Mouse (Mus musculus) limb, embryonic 12.5 days (tissue): ENCODE data around the gene Rae1. TPM values are rescaled to one million over a fixed set of nuclear protein-coding genes. Genes with fewer than 3 reads are reported as not detected.

Experiments
- ATAC-seq: fragments of 200-750 bp; cut with Nextera tagmentation; 2 replicates; pipeline ENCODE4 v1.8.0; 2017; ENCODE audit warnings: low read depth, moderate TSS enrichment; ENCODE audit not compliant: insufficient number of reproducible peaks, insufficient read depth, low FRiP score, low TSS enrichment
- H3K27ac ChIP-seq: fragments of 300-500 bp; sonication (generic); 2 replicates; pipeline ENCODE4 v1.5.1; 2016; ENCODE audit warnings: mild to moderate bottlenecking, moderate library complexity
- H3K27me3 ChIP-seq: fragments of 300-500 bp; sonication (generic); 2 replicates; pipeline ENCODE4 v1.6.1; 2016; ENCODE audit warnings: mild to moderate bottlenecking, moderate library complexity
- H3K36me3 ChIP-seq: fragments of 300-500 bp; sonication (generic); 2 replicates; pipeline ENCODE4 v1.6.1; 2016; ENCODE audit warnings: mild to moderate bottlenecking, moderate library complexity
- H3K4me1 ChIP-seq: fragments of 300-500 bp; sonication (generic); replicated peaks from 2 replicates; pipeline ENCODE4 v1.6.1; 2016
- H3K4me2 ChIP-seq: fragments of 300-500 bp; sonication (generic); 2 replicates; pipeline ENCODE4 v1.6.1; 2016; ENCODE audit warnings: mild to moderate bottlenecking, moderate library complexity
- H3K4me3 ChIP-seq: fragments of 300-500 bp; sonication (generic); replicated peaks from 2 replicates; pipeline ENCODE4 v1.5.1; 2016; ENCODE audit warnings: mild to moderate bottlenecking
- H3K9ac ChIP-seq: fragments of 300-500 bp; sonication (generic); replicated peaks from 2 replicates; pipeline ENCODE4 v1.6.1; 2016; ENCODE audit warnings: mild to moderate bottlenecking, moderate library complexity
- H3K9me3 ChIP-seq: fragments of 300-500 bp; sonication (generic); 2 replicates; pipeline ENCODE4 v1.6.1; 2016; ENCODE audit warnings: mild to moderate bottlenecking, moderate library complexity
- WGBS: fragments of 180-500 bp; shearing (Covaris S2); methylation state at CpG from one replicate; pipeline ENCODE4 v1.1.7; 2016; 5-methylcytosine and 5-hydroxymethylcytosine counted together
- polyA plus RNA-seq: library from polyadenylated mRNA; unstranded; fragments of >200 nt; fragmentation: Nextera tagmentation; extraction: Ambion mirVana; gene quantifications from 2 replicates; pipeline ENCODE4 v1.2.1, GENCODE M21; 2016

Gene Rae1
- polyA plus RNA-seq, 1 experiment from 2014 or later: 157 TPM

DNA sequence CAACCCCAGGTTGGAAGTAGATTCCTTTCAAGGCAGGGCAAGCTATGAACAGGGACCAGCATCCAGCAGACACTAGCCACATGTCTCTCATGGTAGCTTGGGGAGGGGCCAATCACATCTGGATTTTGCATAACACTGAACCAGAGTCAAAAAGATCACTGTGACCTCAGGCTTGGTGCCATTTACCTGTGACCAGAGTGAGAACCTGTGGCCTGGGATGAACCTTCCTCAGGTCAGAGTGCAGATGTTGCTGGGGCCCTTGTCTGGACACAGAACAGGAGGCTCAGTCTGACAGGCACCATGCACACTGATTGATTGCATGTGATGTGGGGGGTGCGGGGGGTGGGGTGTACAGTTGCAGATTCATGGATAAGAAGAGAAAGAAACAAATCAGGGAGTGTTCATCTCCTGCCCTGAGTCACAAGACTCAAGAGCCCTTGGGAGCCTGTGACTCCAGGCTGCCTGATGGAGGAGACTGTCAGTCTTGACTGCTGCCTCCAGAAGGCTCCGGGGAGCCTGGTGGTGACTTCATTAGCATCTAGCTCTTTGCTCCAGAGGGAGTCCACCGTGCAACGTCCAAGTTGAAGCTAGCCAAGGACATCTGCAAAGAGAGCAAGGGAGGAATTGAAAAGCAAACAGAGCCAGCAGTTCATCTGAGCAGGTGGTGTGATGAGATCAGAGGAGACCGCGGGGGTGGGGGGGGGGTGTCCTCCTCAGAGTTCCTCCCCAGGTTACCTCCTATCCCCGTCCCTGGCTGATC, 25.9 kb upstream of the Rae1 start:
- Histone ChIP-seq H3K9ac (no peak overlapping the region), H3K9me3 (no peaks in the 10 kb centered on the region), H3K4me2 (no peak overlapping the region), H3K36me3 (no peaks in the 10 kb centered on the region), H3K27ac (no peak overlapping the region), H3K4me3 (no peak overlapping the region), H3K4me1 (peaks cover 29% of the 10 kb centered on the region), H3K27me3 (no peaks in the 10 kb centered on the region)
- ATAC-seq: no peak
- 32% methylated on average over 7 of the region's 7 CpGs for WGBS

DNA sequence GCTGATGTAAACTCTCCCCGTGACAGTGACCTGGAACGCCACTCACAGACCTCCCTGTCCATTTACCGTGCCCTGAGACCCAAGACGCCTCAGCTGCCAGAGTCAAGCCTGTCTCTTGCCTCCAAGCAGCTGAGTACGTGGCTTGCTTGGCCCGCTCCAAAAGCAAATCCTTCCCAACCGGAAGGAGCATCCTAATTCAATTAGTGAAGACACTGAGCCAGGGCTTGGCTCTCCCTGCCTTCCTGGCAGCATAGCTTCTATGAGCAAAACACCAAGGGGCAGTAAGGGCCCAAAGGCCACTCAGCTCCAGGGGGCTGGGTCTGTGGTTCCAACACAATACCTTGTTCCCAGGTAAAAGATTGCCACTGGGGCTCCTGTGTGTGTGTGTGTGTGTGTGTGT, 25.2 kb upstream of the Rae1 start:
- Histone ChIP-seq H3K36me3 (no peaks in the 10 kb centered on the region), H3K4me2 (no peak overlapping the region), H3K4me1 (peaks cover 29% of the 10 kb centered on the region), H3K4me3 (no peak overlapping the region), H3K27ac (no peak overlapping the region), H3K9me3 (peaks cover 2% of the 10 kb centered on the region; the same call in 1 of the 2 replicates), H3K9ac (no peak overlapping the region), H3K27me3 (no peaks in the 10 kb centered on the region)
- no peak for ATAC-seq
- WGBS: 39% methylated on average over 7 of the region's 7 CpGs

DNA sequence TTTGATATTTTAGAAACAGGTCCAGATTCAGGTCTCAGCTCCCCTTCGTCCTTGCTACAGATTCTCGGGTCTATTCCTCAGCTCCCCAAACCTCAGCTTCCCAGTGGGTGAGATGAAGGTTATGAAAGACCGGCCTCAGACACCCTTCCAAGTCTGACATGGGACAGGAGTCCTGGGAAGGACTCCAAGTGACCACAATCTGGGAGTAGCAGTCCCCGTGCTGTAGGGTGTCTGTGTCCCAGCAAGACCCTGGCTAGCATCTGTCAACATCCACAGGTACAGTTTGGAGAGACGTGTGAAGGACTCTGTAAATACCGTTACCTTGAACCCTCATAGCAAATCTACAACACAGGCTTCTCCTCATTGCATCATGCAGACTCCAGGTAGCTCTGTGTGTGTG, 24.8 kb upstream of the Rae1 start:
- Histone ChIP-seq H3K4me3 (no peak overlapping the region), H3K9me3 (peaks cover 7% of the 10 kb centered on the region), H3K36me3 (no peaks in the 10 kb centered on the region), H3K27ac (no peak overlapping the region), H3K4me1 (peaks cover 29% of the 10 kb centered on the region), H3K27me3 (no peaks in the 10 kb centered on the region), H3K4me2 (no peak overlapping the region), H3K9ac (no peak overlapping the region)
- WGBS: 84% methylated on average over 6 of the region's 6 CpGs
- ATAC-seq: no peak

GRCm38 (mm10) chr2:172976661-172977238, 23.2 kb upstream of the Rae1 start:
- Histone ChIP-seq H3K36me3 (no peaks in the 10 kb centered on the region), H3K4me1 (peaks cover 29% of the 10 kb centered on the region), H3K9ac (no peak overlapping the region), H3K9me3 (peaks cover 8% of the 10 kb centered on the region), H3K4me2 (peak overlapping the region; percentile 47), H3K27me3 (no peaks in the 10 kb centered on the region), H3K27ac (peak overlapping the region; percentile 78; the same call in 1 of the 2 replicates), H3K4me3 (0 out of 2 replicates have a peak overlapping the region, but pooled peaks have one; percentile 6)
- no peak for ATAC-seq
- 28% methylated on average over 7 of the region's 7 CpGs for WGBS

- H3K4me2 ChIP-seq: peak within 1 kb of the TSS; percentile 47
- H3K9me3 ChIP-seq: peaks cover 8% of the 10 kb centered on the region
- 0 out of 2 replicates have a peak within 1 kb of the TSS, but pooled peaks have one; percentile 6 for H3K4me3 ChIP-seq
- 11% methylated on average over 14 of the region's 14 CpGs for WGBS
- no peaks in the 10 kb centered on the region for H3K27me3 ChIP-seq
- peak within 1 kb of the TSS; percentile 78 for H3K27ac ChIP-seq
- no peaks in the 10 kb centered on the region for H3K36me3 ChIP-seq
- 0 out of 2 replicates have a peak, but pooled peaks have one; percentile 29 for ATAC-seq
- peaks cover 29% of the 10 kb centered on the region for H3K4me1 ChIP-seq
- H3K9ac ChIP-seq: peak within 1 kb of the TSS; percentile 40; the same call in 1 of the 2 replicates
These were observed 22.3 kb upstream of the Rae1 start, which contains the start of gene Spo11 for GRCm38 (mm10) chr2:172977409-172978130. Spo11 (plus strand) TSS chr2:172977700.

- ATAC-seq: no peak
- peaks cover 8% of the 10 kb centered on the region for H3K9me3 ChIP-seq
These were observed 21.7 kb upstream of the Rae1 start for GRCm38 (mm10) chr2:172978131-172978633.

GRCm38 (mm10) chr2:172979666-172980345, 20.1 kb upstream of the Rae1 start:
- peaks cover 21% of the 10 kb centered on the region for H3K4me1 ChIP-seq
- no peak overlapping the region for H3K9ac ChIP-seq
- H3K27ac ChIP-seq: no peak overlapping the region
- H3K9me3 ChIP-seq: peaks cover 8% of the 10 kb centered on the region
- no peak overlapping the region for H3K4me3 ChIP-seq
- WGBS: 94% methylated on average over 42 of the region's 43 CpGs
- no peak overlapping the region for H3K4me2 ChIP-seq
- ATAC-seq: no peak
- H3K27me3 ChIP-seq: no peaks in the 10 kb centered on the region
- no peaks in the 10 kb centered on the region for H3K36me3 ChIP-seq

More at GRCm38 (mm10) chr2:172978131-172978633, 21.7 kb upstream of the Rae1 start:
- 0 out of 2 replicates have a peak overlapping the region, but pooled peaks have one; percentile 47 for H3K4me2 ChIP-seq
- H3K27ac ChIP-seq: peak overlapping the region; percentile 78
- H3K4me3 ChIP-seq: no peak overlapping the region
- no peaks in the 10 kb centered on the region for H3K36me3 ChIP-seq
- WGBS: 58% methylated on average over 4 of the region's 4 CpGs
- H3K4me1 ChIP-seq: peaks cover 29% of the 10 kb centered on the region
- no peaks in the 10 kb centered on the region for H3K27me3 ChIP-seq
- no peak overlapping the region; the same call in 1 of the 2 replicates for H3K9ac ChIP-seq

GRCm38 (mm10) chr2:172982776-172983561, 16.9 kb upstream of the Rae1 start:
- H3K4me2 ChIP-seq: no peak overlapping the region
- H3K36me3 ChIP-seq: no peaks in the 10 kb centered on the region
- whole genome bisulfite sequencing: 76% methylated on average over 9 of the region's 9 CpGs
- no peak for ATAC-seq
- no peak overlapping the region for H3K9ac ChIP-seq
- H3K9me3 ChIP-seq: peaks cover 8% of the 10 kb centered on the region
- no peaks in the 10 kb centered on the region; the same call in 1 of the 2 replicates for H3K27me3 ChIP-seq
- H3K4me1 ChIP-seq: peaks cover 10% of the 10 kb centered on the region; the same call in 1 of the 2 replicates
- no peak overlapping the region for H3K27ac ChIP-seq
- no peak overlapping the region for H3K4me3 ChIP-seq

GRCm38 (mm10) chr2:172990161-172990560, 9.8 kb upstream of the Rae1 start:
- Histone ChIP-seq H3K27ac (no peak overlapping the region), H3K27me3 (no peaks in the 10 kb centered on the region; the same call in none of the 2 replicates), H3K4me1 (0 out of 2 replicates have a peak, but pooled peaks cover 7% of the 10 kb centered on the region), H3K9me3 (no peaks in the 10 kb centered on the region), H3K4me3 (no peak overlapping the region), H3K4me2 (no peak overlapping the region), H3K9ac (no peak overlapping the region), H3K36me3 (no peaks in the 10 kb centered on the region)
- 76% methylated on average over 6 of the region's 6 CpGs for WGBS
- no peak for ATAC-seq

- no peak overlapping the region for H3K27ac ChIP-seq
- 11% methylated on average over 4 of the region's 4 CpGs for WGBS
These were observed 3.7 kb upstream of the Rae1 start for GRCm38 (mm10) chr2:172996207-172996606.

More at GRCm38 (mm10) chr2:172996207-172996606, 3.7 kb upstream of the Rae1 start:
- Histone ChIP-seq H3K9me3 (no peaks in the 10 kb centered on the region), H3K4me2 (no peak overlapping the region), H3K27me3 (no peaks in the 10 kb centered on the region; the same call in 1 of the 2 replicates), H3K9ac (no peak overlapping the region), H3K4me1 (peaks cover 11% of the 10 kb centered on the region; the same call in 1 of the 2 replicates), H3K4me3 (no peak overlapping the region), H3K36me3 (no peaks in the 10 kb centered on the region)
- ATAC-seq: no peak
